Mouse (Mus musculus) right cerebral cortex, postnatal 36 days (tissue): ENCODE results near the gene Gm17304.

ENCODE experiments used
- DNase-seq, 2 experiments: peaks; one replicate each; pipeline ENCODE4 v3.0.0; 2022; ENCODE audit warnings: low spot score in 2 of 2, mixed read lengths in 1 of 2

The Gm17304 gene

DNA sequence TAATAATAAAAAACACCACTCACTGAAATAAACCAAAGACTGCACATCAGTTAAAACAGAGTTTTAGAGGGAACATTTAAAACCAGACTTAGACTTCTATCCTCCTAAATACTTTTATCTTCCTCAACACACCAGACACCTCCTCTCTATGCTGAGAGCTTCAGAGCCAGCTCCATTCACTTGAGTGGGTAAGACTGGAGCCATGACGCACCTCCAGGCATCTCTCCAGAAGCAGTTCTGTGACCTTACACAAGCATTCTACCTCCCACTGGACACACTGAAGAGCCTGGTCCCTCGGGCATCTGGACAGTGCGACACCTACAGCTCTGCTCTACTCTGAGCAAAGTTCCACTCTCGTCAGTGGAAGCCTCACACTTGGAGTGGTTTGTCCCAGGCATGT is 14.4 kb downstream of the Gm17304 start:
- DNase-seq: no peak

DNA sequence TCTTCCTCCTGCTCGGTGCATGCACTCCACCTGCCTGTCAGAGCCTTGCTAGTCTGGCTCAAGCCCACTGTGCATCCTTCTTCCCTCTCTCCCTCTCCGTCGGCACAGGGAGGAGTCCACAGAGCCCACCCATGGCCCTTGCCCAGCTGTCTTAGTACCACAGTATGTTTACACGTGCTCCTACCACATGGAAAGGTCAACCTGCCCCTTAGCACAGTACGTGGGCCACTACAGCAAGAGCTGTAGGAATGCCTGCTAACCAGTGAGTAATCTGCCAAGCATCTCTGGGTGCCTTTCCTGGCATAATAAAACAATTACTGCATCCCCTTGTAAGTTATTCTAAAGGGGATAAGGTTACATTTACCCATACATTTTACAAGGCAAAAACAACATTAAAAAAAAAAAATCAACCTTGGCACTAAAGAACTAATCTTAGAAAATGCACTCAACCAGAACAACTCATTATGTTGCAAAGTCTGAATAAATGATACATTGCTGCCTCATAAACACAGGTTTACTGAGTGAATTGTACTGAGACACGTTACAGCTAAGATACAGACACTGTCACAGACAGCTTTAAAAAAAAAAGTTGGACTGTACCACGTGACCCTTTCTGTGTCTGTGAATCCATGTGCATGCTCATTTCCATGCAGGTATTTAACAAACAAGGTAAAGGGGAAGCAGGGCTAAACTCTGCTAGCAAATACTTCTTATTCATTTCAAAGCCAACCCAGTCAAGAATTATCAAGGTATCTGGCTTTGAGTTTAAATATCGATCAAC is 19.7 kb downstream of the Gm17304 start:
- no peak for DNase-seq

DNA sequence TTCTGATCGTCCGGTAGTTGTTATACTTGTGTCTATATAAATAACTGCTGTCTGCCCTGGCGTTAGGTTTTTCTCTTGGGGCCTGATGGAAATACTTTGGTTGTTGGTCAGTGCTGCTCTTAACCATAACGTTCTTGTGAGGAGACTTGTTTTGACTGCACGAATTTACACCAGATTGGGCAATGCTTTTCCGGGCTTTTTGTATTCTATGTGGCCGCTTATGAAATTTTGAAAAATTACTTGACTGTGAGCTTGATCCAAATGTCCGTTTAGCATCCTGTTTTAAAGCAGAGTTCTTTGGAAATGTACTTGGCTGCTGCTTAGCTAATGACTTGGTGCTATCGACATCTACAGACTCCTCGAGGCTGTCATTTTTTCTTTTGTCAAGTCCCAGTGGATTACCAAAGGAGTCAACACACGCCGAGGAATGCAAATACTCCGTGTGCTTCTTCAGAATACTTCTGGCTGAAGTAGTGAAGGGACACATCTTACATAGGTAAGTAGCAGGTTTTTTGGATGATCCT is 27.6 kb downstream of the Gm17304 start:
- DNase-seq: no peak

DNA sequence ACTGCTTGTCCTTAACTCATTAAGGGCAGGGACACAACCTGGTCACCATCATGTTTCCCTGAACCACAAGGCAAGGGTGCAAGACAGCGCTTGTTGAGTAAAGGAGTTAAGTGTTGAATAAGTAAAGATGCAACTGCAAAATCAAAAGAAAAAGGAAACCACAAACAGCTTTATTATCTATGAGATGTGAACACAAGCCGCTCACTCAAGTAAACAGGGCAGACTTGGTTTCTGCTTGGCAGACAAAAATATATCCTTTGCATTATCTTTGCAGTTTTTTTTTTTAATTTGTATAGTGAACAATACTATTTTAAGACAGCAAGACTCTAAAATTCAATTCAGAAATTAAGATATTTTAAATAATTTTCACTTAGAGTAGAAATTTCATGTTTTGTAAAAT is 30.7 kb downstream of the Gm17304 start:
- DNase-seq: no peak

DNA sequence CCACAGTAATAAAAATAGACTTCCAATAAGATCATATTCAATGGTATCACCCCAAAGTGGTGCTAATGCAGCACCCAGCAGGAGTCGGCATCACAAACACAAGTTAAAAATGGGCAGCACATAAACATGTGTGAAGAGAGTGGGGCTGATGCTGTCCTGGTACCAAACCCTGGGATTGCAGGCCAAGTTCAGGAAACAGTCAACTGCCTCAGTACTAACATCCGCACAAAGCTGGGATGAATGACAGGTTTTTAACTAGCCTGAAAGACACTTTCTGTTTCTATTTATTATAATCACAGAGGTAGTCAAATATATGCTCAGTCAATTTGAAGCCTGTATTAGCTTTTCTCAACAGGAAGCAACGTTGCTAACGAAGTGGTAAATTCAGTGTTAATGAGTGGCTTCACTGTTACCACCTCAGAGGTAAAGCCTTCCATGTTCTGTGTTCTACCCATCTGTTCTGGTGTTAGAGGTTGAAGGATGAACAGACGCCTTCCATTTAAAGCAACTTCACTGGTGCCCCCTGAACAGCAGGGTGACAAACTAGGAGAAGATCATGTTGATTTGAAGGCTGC is 31.4 kb downstream of the Gm17304 start:
- no peak for DNase-seq

DNA sequence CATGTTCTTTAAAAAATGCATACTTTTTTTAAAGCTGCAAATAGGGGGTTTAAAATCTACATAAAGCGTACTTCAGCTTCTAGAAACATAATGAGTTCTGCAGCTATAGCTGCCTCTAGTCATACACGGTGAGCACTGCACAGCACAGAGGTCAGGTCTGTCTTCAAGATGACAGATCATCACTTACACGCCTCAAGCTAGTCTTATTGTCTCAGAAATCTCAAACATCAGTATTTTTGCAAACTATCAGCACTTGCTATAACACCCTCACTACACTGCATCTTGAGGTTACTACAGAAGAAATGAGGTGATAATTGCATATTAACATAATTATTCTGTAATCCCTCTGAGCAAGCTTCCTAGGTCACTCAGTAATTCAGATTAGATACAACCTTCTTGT is 33.0 kb downstream of the Gm17304 start:
- no peak for DNase-seq

DNA sequence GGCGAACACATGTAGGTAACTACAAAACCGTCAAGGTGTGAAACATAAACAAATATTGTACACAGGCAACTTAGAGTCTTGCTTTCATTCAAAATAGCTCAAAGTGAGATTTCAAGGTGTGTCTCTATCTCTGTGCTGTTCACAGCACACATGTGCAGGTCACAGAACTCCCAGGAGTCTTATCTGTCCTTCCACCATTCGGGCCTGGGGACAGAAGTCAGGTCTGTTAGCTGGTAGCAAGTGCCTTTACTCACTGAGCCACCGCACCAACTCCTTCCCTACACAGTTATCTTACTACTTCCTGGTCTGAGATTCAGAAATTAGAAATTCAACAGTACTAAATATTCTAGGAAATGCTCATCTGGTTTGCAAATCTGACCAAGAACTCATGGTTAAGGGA is 34.5 kb downstream of the Gm17304 start:
- DNase-seq: no peak

DNA sequence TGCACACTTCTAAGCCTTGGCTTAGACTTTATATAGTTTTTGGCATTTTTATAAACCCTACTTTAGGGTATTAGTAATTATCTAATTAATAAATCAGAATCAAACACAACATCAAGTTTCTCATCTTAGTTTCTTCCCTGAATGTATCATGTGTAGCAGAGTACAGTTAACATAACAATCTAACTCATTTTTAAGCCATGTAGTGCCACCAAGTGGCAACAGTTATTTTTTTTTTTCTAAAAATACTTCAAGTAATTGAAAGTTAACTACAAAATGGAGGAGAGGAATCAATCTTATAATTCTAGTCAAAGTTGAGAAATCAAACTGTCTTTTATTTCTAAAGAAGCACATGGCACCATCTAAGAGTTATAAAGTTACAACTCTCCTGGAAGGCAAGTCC is 40.5 kb downstream of the Gm17304 start:
- DNase-seq: no peak

DNA sequence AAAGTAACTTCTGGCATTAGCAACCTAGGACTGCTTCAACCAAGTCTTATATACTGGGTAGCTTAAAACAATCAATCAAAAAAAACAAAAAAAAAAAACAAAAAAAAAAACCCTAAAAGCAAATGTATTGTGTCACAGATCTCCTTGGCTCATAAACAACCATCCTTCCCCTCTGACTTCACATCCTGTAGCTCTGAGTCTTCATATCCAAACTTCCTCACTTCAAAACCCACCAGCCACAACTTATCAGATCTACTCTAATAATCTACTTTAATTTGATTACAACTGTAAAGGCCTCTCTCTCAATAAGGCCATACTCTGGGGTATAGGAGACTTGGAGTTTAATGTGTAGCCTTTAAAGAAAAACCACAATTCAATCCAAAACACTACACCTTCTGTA is 41.1 kb downstream of the Gm17304 start:
- no peak for DNase-seq

DNA sequence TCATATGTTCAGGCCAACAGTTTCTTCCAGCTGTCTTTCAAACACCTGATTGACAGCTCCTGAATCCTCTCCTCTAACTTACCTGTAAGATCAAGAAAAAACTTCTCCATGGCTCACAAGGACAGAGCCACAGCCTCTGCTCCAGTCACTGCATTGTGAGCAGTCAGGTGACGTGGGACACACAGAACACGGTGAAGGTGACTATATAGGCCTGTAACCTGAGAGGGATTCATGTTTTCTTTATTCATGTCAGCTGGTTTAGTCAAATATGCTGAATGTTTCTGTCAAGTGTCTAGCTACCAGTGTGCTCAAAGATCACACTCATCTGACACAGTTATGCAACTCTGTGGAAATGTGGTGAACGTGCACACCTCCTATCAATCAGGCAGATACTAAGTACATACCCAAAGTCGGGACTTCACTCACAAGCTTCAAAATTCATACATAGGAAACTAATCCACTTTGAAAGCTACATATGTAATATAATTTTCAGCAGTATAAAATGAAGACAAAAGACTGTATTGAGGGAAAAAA is 43.4 kb downstream of the Gm17304 start:
- no peak for DNase-seq

DNA sequence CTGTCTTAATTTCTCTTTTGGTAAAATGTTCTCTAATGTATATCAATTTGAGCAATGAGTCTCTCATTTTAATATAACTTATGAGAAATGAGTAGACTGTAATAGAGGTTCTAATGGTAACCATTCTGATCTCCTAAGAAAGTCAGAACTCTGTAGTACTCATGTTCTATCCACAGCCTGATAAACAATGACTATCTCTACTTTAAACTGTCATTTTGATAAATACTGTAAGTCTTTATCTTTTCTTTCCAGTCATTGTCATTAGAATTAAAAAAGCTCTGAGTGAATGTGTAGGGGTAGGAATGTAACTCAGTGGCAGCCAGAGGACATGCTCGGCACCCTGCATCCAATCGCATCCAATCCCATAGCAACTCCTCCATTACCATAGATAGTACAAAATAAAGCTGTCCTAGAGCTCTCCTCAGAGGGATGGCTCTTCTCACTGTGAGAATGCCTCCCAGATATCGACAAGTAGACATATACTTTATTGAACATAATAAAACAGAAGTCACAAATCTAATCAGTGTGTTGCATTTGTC is 44.0 kb downstream of the Gm17304 start:
- DNase-seq: no peak
